Mouse (Mus musculus): ENCODE measurements at regions not wholly inside any gene's neighbourhood (a gene's known extent, or its start where the extent isn't known, plus 50 kb on each side); places are given as distances from the start of the nearest gene placed in this dataset.

DNA sequence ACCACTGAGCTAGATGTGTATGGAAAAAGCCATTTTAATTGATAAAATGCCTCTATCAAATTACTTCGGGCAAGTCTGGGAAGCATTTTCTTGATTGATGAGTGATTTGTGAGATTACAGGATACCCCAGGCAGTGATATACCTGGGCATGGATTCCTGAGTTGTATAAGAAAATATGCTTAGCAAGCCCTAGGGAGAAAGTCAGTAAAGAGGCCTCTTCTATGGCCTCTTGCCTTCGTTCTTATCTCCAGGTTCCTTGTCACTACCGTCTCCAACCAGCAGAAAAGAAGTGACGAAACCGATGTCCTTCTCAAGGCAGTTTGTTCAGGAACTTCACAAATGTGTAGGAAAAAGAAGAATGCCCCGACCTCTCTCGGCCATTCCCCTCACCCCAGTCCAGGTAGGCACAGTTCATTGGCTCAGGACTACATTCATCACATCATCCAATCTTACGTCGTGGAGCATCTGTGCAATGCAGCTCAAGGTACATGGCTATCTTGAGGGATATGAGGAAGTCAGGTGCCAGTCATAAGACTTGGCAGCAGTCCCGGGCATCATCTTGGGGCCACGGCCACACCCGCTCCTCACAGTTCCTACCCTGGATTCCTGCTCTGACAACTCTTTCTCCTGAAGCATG lies 310.2 kb downstream of the Cdh11 start:
- H3K9me3 ChIP-seq (ENCODE audit: control insufficient read depth, low read length), result no peaks in the 10 kb centered on the region
- no peak overlapping the region for H3K4me2 ChIP-seq (ENCODE audit: low read depth, low read length, severe bottlenecking)
- no peaks in the 10 kb centered on the region for H3K27me3 ChIP-seq (ENCODE audit: control insufficient read depth, insufficient read depth, low read length)

DNA sequence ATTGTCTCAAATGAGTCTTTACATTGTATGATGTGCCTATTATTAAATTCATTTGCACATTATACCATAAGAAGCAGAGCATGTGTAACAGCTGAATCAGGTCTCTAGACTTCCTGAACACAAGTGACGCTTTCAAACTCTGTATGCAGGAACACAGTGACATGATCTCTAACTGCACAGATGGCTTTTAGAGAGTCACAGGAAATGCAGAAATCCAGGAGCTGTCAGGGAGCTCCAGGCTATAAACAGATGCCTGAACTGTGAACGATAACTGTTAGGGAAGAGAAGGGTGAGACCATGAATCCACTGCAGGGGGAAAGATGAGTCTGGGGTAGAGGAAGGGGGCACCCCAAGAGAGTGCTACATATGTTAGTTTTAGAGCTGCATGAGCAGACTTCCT lies 311.2 kb downstream of the Cdh11 start:
- DNase-seq (ENCODE audit: low spot score), result no peak
- no peak for ATAC-seq (replicated peaks; ENCODE audit: low FRiP score)
- no peak overlapping the region for H3K4me3 ChIP-seq (ENCODE audit: low read depth, low read length)
- H3K4me2 ChIP-seq (ENCODE audit: low read depth, low read length, severe bottlenecking), result no peak overlapping the region
- no peak overlapping the region for H3K27ac ChIP-seq (ENCODE audit: low read depth, low read length)
- H3K9ac ChIP-seq (ENCODE audit: low read length), result no peak overlapping the region
- no peaks in the 10 kb centered on the region for H3K27me3 ChIP-seq (ENCODE audit: control insufficient read depth, insufficient read depth, low read length)
- H3K4me1 ChIP-seq (replicated peaks; ENCODE audit: control insufficient read depth, insufficient read depth, low read length), result no peaks in the 10 kb centered on the region
- 83% methylated on average over 2 of the region's 2 CpGs for WGBS
- H3K9me3 ChIP-seq (ENCODE audit: control insufficient read depth, low read length), result no peaks in the 10 kb centered on the region
- H3K36me3 ChIP-seq (ENCODE audit: control insufficient read depth, insufficient read depth, low read length), result no peaks in the 10 kb centered on the region

More for the DNA sequence above, 310.2 kb downstream of the Cdh11 start:
- no peaks in the 10 kb centered on the region for H3K36me3 ChIP-seq (ENCODE audit: control insufficient read depth, insufficient read depth, low read length)
- H3K27ac ChIP-seq (ENCODE audit: low read depth, low read length), result no peak overlapping the region
- H3K4me1 ChIP-seq (replicated peaks; ENCODE audit: control insufficient read depth, insufficient read depth, low read length), result no peaks in the 10 kb centered on the region
- 93% methylated on average over 12 of the region's 12 CpGs for WGBS
- ATAC-seq (replicated peaks; ENCODE audit: low FRiP score), result no peak
- H3K4me3 ChIP-seq (ENCODE audit: low read depth, low read length), result no peak overlapping the region
- H3K9ac ChIP-seq (ENCODE audit: low read length), result no peak overlapping the region
- no peak for DNase-seq (ENCODE audit: low spot score)

DNA sequence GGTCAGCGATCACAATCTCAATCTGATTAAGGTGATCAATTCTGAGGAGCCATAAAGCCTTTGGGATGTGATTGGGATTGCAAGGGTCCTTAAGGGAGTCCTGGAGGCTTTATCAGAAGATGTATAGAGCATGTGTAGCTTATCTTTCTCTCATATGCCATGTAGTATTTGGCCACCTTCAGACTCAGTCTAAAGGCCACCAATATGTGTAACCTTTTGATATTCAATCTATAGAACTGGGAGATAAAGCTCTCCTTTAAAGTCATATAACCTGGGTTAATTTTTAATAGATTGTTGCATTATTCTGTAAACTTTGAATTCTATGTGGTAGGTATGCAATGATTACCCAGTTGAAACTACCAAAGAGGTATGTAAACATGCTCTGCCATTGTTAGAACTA lies 314.1 kb downstream of the Cdh11 start:
- 90% methylated on average over 1 of the region's 1 CpGs for WGBS
- ATAC-seq (replicated peaks; ENCODE audit: low FRiP score), result no peak

DNA sequence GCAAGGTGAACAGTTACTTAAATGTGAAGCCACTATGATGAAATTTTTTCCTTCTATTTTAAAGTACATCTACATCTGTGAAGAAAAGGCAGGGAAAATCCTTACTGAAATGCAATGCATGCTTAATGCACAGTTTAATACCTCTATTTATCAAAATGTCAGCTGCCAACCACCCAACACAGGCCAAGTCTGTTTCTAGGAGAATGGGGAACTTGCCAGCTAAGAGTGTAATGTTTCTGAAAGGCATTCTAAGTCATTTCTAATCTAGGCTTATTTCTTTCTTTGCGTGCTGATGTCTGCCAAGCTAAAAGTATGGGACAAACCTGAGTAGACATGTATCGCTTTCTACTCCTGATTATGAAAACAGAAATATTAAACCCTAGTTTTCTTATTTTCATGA lies 322.8 kb downstream of the Cdh11 start:
- no peak overlapping the region for H3K9ac ChIP-seq (ENCODE audit: low read length)
- H3K27me3 ChIP-seq (ENCODE audit: control insufficient read depth, insufficient read depth, low read length), result no peaks in the 10 kb centered on the region
- 94% methylated on average over 2 of the region's 2 CpGs for WGBS
- H3K4me3 ChIP-seq (ENCODE audit: low read depth, low read length), result no peak overlapping the region
- H3K4me1 ChIP-seq (replicated peaks; ENCODE audit: control insufficient read depth, insufficient read depth, low read length), result no peaks in the 10 kb centered on the region
- H3K36me3 ChIP-seq (ENCODE audit: control insufficient read depth, insufficient read depth, low read length), result no peaks in the 10 kb centered on the region
- H3K27ac ChIP-seq (ENCODE audit: low read depth, low read length), result no peak overlapping the region
- ATAC-seq (replicated peaks; ENCODE audit: low FRiP score) (no peak), DNase-seq (ENCODE audit: low spot score) (no peak)
- H3K4me2 ChIP-seq (ENCODE audit: low read depth, low read length, severe bottlenecking), result no peak overlapping the region
- H3K9me3 ChIP-seq (ENCODE audit: control insufficient read depth, low read length), result no peaks in the 10 kb centered on the region

More for the DNA sequence above, 314.1 kb downstream of the Cdh11 start:
- H3K27ac ChIP-seq (ENCODE audit: low read depth, low read length), result no peak overlapping the region
- no peak overlapping the region for H3K4me2 ChIP-seq (ENCODE audit: low read depth, low read length, severe bottlenecking)
- H3K36me3 ChIP-seq (ENCODE audit: control insufficient read depth, insufficient read depth, low read length), result no peaks in the 10 kb centered on the region
- no peaks in the 10 kb centered on the region for H3K9me3 ChIP-seq (ENCODE audit: control insufficient read depth, low read length)
- DNase-seq (ENCODE audit: low spot score), result no peak
- H3K4me1 ChIP-seq (replicated peaks; ENCODE audit: control insufficient read depth, insufficient read depth, low read length), result no peaks in the 10 kb centered on the region
- H3K4me3 ChIP-seq (ENCODE audit: low read depth, low read length), result no peak overlapping the region
- no peaks in the 10 kb centered on the region for H3K27me3 ChIP-seq (ENCODE audit: control insufficient read depth, insufficient read depth, low read length)
- H3K9ac ChIP-seq (ENCODE audit: low read length), result no peak overlapping the region

DNA sequence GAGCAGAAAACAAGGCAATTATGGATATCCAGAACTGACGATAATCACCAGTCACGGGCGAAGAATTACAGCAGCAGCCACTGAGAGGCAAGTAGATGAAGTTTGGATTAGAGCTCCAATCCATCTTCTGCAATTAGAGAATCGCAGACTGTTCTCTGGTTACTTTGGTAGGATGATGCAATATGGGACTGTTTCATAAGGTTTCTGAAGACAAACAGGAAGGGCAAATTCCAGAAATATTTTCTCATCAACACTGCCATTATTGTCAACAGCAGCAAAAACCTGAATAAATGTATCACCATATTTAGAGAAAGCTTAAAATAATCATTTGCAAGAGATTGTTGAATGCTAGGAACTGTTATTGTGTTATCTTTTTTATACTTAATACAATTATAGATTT lies 342.4 kb downstream of the Cdh11 start:
- Histone ChIP-seq H3K9ac (ENCODE audit: low read length) (no peak overlapping the region), H3K36me3 (ENCODE audit: control insufficient read depth, insufficient read depth, low read length) (no peaks in the 10 kb centered on the region), H3K27me3 (ENCODE audit: control insufficient read depth, insufficient read depth, low read length) (no peaks in the 10 kb centered on the region), H3K9me3 (ENCODE audit: control insufficient read depth, low read length) (no peaks in the 10 kb centered on the region), H3K4me1 (replicated peaks; ENCODE audit: control insufficient read depth, insufficient read depth, low read length) (no peaks in the 10 kb centered on the region), H3K4me3 (ENCODE audit: low read depth, low read length) (no peak overlapping the region), H3K4me2 (ENCODE audit: low read depth, low read length, severe bottlenecking) (no peak overlapping the region), H3K27ac (ENCODE audit: low read depth, low read length) (no peak overlapping the region)
- ATAC-seq (replicated peaks; ENCODE audit: low FRiP score) (no peak), DNase-seq (ENCODE audit: low spot score) (no peak)
- 92% methylated on average over 4 of the region's 4 CpGs for WGBS

DNA sequence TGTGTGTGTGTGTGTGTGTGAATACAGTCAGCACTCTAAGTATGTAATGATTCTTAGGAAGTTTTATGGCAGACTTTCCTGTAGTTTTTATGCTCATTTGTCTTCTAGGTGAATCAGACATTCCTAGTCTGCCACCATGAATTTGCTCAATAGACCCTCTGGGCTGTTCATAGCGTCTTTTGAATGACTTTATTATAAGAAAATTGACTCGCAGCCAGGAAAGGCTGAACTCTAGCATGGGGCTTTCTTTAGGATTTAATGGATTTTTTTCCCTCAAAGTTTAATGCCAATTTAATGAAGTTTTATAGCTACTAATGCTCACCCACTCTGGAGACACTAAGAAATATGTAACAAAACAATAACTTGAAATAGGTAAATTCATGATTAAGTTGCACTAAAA lies 363.6 kb downstream of the Cdh11 start:
- no peak overlapping the region for H3K4me2 ChIP-seq (ENCODE audit: low read depth, low read length, severe bottlenecking)
- WGBS, result 76% methylated on average over 2 of the region's 2 CpGs
- H3K36me3 ChIP-seq (ENCODE audit: control insufficient read depth, insufficient read depth, low read length), result no peaks in the 10 kb centered on the region
- ATAC-seq (replicated peaks; ENCODE audit: low FRiP score) (no peak), DNase-seq (ENCODE audit: low spot score) (no peak)
- no peaks in the 10 kb centered on the region for H3K9me3 ChIP-seq (ENCODE audit: control insufficient read depth, low read length)
- no peak overlapping the region for H3K27ac ChIP-seq (ENCODE audit: low read depth, low read length)
- H3K4me3 ChIP-seq (ENCODE audit: low read depth, low read length), result no peak overlapping the region
- H3K27me3 ChIP-seq (ENCODE audit: control insufficient read depth, insufficient read depth, low read length), result no peaks in the 10 kb centered on the region
- H3K9ac ChIP-seq (ENCODE audit: low read length), result no peak overlapping the region
- no peaks in the 10 kb centered on the region for H3K4me1 ChIP-seq (replicated peaks; ENCODE audit: control insufficient read depth, insufficient read depth, low read length)

DNA sequence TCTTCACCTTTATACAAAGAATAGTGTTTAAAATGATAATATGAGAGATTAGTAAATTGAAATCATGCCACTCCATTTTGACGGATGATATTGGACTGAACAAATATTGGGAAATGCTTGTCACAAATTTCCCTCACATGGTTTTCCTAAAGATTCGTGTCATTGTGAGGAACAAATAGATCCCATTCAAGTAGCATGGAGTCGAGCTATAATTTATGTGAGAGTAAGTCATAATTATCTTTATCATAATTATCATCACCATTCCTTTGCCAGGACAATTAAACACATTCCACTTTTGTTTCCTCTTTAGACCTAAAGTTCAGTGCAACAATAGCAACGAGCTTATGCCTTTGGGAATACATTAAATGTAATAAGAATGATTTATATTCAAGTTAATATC lies 370.5 kb downstream of the Cdh11 start:
- no peaks in the 10 kb centered on the region for H3K27me3 ChIP-seq (ENCODE audit: control insufficient read depth, insufficient read depth, low read length)
- no peak overlapping the region for H3K4me2 ChIP-seq (ENCODE audit: low read depth, low read length, severe bottlenecking)
- no peaks in the 10 kb centered on the region for H3K9me3 ChIP-seq (ENCODE audit: control insufficient read depth, low read length)
- no peaks in the 10 kb centered on the region for H3K4me1 ChIP-seq (replicated peaks; ENCODE audit: control insufficient read depth, insufficient read depth, low read length)
- H3K4me3 ChIP-seq (ENCODE audit: low read depth, low read length), result no peak overlapping the region
- no peak overlapping the region for H3K9ac ChIP-seq (ENCODE audit: low read length)
- whole genome bisulfite sequencing, result 81% methylated on average over 4 of the region's 4 CpGs
- H3K27ac ChIP-seq (ENCODE audit: low read depth, low read length), result no peak overlapping the region
- DNase-seq (ENCODE audit: low spot score) (no peak), ATAC-seq (replicated peaks; ENCODE audit: low FRiP score) (no peak)
- no peaks in the 10 kb centered on the region for H3K36me3 ChIP-seq (ENCODE audit: control insufficient read depth, insufficient read depth, low read length)

DNA sequence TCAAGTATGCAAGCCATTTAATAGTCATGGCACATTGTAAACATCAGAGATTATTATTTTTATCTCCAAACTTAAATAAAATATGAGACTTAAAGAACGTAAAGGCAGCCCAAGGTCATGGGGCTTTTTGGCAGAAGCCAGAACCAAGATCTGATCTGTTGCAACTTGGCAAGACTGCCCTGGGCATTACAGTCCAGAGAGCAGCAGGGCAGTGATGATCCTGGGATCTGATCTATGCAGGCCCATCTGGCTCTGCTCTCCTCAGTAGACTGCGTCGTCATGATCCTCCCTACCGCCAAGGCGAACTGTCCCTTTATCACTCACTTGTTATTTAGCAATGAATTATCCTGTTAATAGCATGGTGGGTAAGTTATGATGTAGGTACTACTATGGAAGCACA lies 372.0 kb downstream of the Cdh11 start:
- Histone ChIP-seq H3K36me3 (ENCODE audit: control insufficient read depth, insufficient read depth, low read length) (no peaks in the 10 kb centered on the region), H3K27ac (ENCODE audit: low read depth, low read length) (no peak overlapping the region), H3K4me2 (ENCODE audit: low read depth, low read length, severe bottlenecking) (no peak overlapping the region), H3K4me1 (replicated peaks; ENCODE audit: control insufficient read depth, insufficient read depth, low read length) (no peaks in the 10 kb centered on the region), H3K9ac (ENCODE audit: low read length) (no peak overlapping the region), H3K4me3 (ENCODE audit: low read depth, low read length) (no peak overlapping the region), H3K9me3 (ENCODE audit: control insufficient read depth, low read length) (no peaks in the 10 kb centered on the region), H3K27me3 (ENCODE audit: control insufficient read depth, insufficient read depth, low read length) (no peaks in the 10 kb centered on the region)
- ATAC-seq (replicated peaks; ENCODE audit: low FRiP score), result no peak
- DNase-seq (ENCODE audit: low spot score), result no peak
- WGBS, result 95% methylated on average over 5 of the region's 5 CpGs

DNA sequence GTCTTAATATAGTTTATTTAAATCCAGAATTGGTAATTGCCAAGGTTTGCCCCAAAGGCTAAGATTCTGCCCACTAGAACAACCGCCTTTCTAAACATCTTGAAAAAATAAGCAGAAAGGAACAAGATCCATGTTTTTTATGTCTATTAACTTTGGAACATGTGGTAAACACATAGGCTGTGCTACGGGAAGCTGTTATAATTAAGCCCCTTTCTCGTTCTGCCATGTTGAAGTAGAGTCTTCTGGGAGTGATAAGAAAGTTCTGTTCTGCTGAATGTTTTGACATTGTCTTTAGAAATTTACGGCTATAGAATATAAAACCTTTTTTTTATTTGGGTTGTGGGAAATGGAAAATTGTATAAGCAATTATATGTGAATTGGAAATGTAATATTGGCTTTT lies 397.9 kb downstream of the Cdh11 start:
- Histone ChIP-seq H3K27ac (ENCODE audit: low read depth, low read length) (no peak overlapping the region), H3K4me3 (ENCODE audit: low read depth, low read length) (no peak overlapping the region), H3K9me3 (ENCODE audit: control insufficient read depth, low read length) (no peaks in the 10 kb centered on the region), H3K4me2 (ENCODE audit: low read depth, low read length, severe bottlenecking) (no peak overlapping the region), H3K4me1 (replicated peaks; ENCODE audit: control insufficient read depth, insufficient read depth, low read length) (no peaks in the 10 kb centered on the region), H3K27me3 (ENCODE audit: control insufficient read depth, insufficient read depth, low read length) (no peaks in the 10 kb centered on the region), H3K9ac (ENCODE audit: low read length) (no peak overlapping the region), H3K36me3 (ENCODE audit: control insufficient read depth, insufficient read depth, low read length) (no peaks in the 10 kb centered on the region)
- no peak for ATAC-seq (replicated peaks; ENCODE audit: low FRiP score)
- 90% methylated on average over 4 of the region's 4 CpGs for WGBS
- DNase-seq (ENCODE audit: low spot score), result no peak

All from forebrain, embryonic 11.5 days (tissue).